ENCODE assay signal across 8 mouse cellular contexts in genomic region chr1:191995488-191995887, GRCm38 (mm10). TPM values are rescaled to one million over a fixed set of nuclear protein-coding genes. Genes with fewer than 3 reads are reported as not detected.
DNase-seq lines count a peak whose midpoint lies in the region; ATAC-seq and TF ChIP-seq lines count a peak whose summit lies in the region.

No protein-coding gene starts in this region.

- TF ChIP-seq CTCF in left cerebral cortex, adult 2 months (IDR thresholded peaks at IDR 0.05), result peak; percentile 68
- TF ChIP-seq CTCF in lung, embryonic 14.5 days (IDR thresholded peaks at IDR 0.05; ENCODE audit: low read depth), result peak; percentile 82
- peak; percentile 56; the same call in 1 of the 2 replicates for TF ChIP-seq CTCF in spleen, adult 2 months (IDR thresholded peaks at IDR 0.05; ENCODE audit: extremely low read depth, insufficient read depth, insufficient read length, insufficient replicate concordance)

- 70% methylated on average over 4 of the region's 4 CpGs for WGBS in lung, embryonic 14.5 days
- WGBS in spleen, adult 2 months, result 67% methylated on average over 4 of the region's 4 CpGs

- intact Hi-C loops in left cerebral cortex, adult 2 months (cut with DNase I), result no loop called here
- intact Hi-C loops in gastrocnemius, postnatal 14 days (cut with DNase I; ENCODE audit: low total_unique reads), result no loop called here

- H3K4me1 ChIP-seq in lung, embryonic 14.5 days (ENCODE audit: insufficient read depth), result no peaks in the 10 kb centered on the region
- no peaks in the 10 kb centered on the region for H3K4me1 ChIP-seq in spleen, adult 2 months (ENCODE audit: control insufficient read depth, insufficient read depth, insufficient read length)

- H3K4me2 ChIP-seq in lung, embryonic 14.5 days, result no peak overlapping the region

- H3K36me3 ChIP-seq in lung, embryonic 14.5 days (ENCODE audit: insufficient read depth), result peaks cover 28% of the 10 kb centered on the region; the same call in 1 of the 2 replicates
- H3K36me3 ChIP-seq in spleen, adult 2 months (ENCODE audit: control insufficient read depth, insufficient read depth, low read length), result peaks cover 29% of the 10 kb centered on the region

- no peaks in the 10 kb centered on the region for H3K9me3 ChIP-seq in lung, embryonic 14.5 days (ENCODE audit: low read depth, low read length)

- H3K4me3 ChIP-seq in left cerebral cortex, adult 2 months, result no peak overlapping the region
- H3K4me3 ChIP-seq in lung, embryonic 14.5 days (ENCODE audit: low read depth, low read length), result no peak overlapping the region
- H3K4me3 ChIP-seq in spleen, adult 2 months (ENCODE audit: extremely low read depth, insufficient read depth, insufficient read length), result no peak overlapping the region

- ATAC-seq in lung, embryonic 14.5 days (ENCODE audit: insufficient read depth), result no peak

- H3K27ac ChIP-seq in left cerebral cortex, adult 2 months, result no peak overlapping the region
- H3K27ac ChIP-seq in lung, embryonic 14.5 days (ENCODE audit: low read depth), result no peak overlapping the region
- no peak overlapping the region for H3K27ac ChIP-seq in spleen, adult 2 months (ENCODE audit: insufficient read depth, low read length)

- no peak for TF ChIP-seq POLR2A in spleen, adult 2 months (IDR thresholded peaks at IDR 0.05; ENCODE audit: low read depth, low read length)

- no peak overlapping the region for H3K9ac ChIP-seq in lung, embryonic 14.5 days

- no peaks in the 10 kb centered on the region for H3K27me3 ChIP-seq in lung, embryonic 14.5 days (ENCODE audit: insufficient read depth, low read length)
- H3K27me3 ChIP-seq in spleen, adult 2 months (ENCODE audit: control insufficient read depth, insufficient read depth, low read length), result no peaks in the 10 kb centered on the region

- DNase-seq in adrenal gland, adult (ENCODE audit: inconsistent age in 2 of 2, low spot score in 1 of 2), result peak; percentile 48 to 83
- no peak for DNase-seq in adrenal gland, adult 8-10 months
- no peak for DNase-seq in left cerebral cortex, adult 2 months (ENCODE audit: extremely low spot score in 1 of 2, low spot score in 2 of 2)
- no peak for DNase-seq in left cerebral cortex, adult 11 months (ENCODE audit: low spot score)
- DNase-seq in adrenal gland, postnatal 36 days, result peak; percentile 56 to 64
- peak; percentile 59 for DNase-seq in gastrocnemius, postnatal 14 days
- DNase-seq in lung, embryonic 14.5 days, result peak; percentile 78
- peak; percentile 21 to 66 for DNase-seq in spleen, adult 2 months (ENCODE audit: low read depth in 1 of 2, low spot score in 2 of 2)

RNA-seq across cellular contexts. Expression of gene Rd3, which starts 18.3 kb away (rescaled TPM):
- under 1 TPM in 2 of 4 experiments, not detected in 2; 0.21 to 0.22 TPM for total RNA-seq in adrenal gland, adult 8-10 months (2022)
- total RNA-seq in left cerebral cortex, adult 2 months (2021), result under 1 TPM; 0.18 to 0.21 TPM
- total RNA-seq in adrenal gland, postnatal 36 days (2021), result under 1 TPM in 1 of 2 experiments, not detected in 1; 0.36 TPM
- under 1 TPM in 1 of 2 experiments, not detected in 1; 0.06 TPM for total RNA-seq in gastrocnemius, postnatal 14 days (2021)
- polyA plus RNA-seq in lung, embryonic 14.5 days (2014; fragmentation: Nextera tagmentation; extraction: Ambion mirVana), result 0.45 and 1.8 TPM in 2 replicates
- polyA plus RNA-seq in spleen, adult 2 months (2012; rRNA removed), result 0.09 and 0.29 TPM in 2 replicates

Comparison
In these comparisons a context has a peak if more than half of its experiments do, and no peak if none do; other contexts are left out.
1. DNase-seq: peak in adrenal gland, adult (2 of 2), adrenal gland, postnatal 36 days (2 of 2), gastrocnemius, postnatal 14 days (single experiment), lung, embryonic 14.5 days (single experiment) and spleen, adult 2 months (2 of 2); none in adrenal gland, adult 8-10 months (single experiment), left cerebral cortex, adult 2 months (0 of 2) and left cerebral cortex, adult 11 months (single experiment).
2. Peak in every context shown above with its lines, with median percentiles within 50 percentile points of each other: CTCF ChIP-seq.